Mouse (Mus musculus): ENCODE data around the gene Slc31a2. TPM values are rescaled to one million over a fixed set of nuclear protein-coding genes. Genes with fewer than 3 reads are reported as not detected.

Slc31a2 gene
- polyA plus RNA-seq, 1 experiment from 2014 or later, result 19.5 TPM

DNA sequence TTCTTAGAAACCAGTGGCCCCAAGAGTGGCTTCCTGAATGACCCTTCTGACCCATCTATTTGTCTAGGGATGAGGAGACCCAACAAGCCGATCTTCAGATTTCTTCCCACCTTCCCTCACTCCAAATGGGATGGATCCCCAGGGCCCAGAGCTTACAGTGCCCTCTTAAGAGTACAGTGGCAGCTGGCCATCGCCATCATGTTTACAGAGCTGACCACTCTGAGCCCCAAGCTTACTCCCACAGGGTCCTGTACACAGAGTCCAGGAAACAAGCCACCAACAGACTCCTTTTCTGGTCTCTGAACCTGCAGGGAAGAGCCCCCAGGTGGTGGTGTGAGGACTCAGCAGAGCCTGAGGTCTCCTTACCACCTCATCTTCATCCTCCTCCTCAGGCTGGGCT lies 40.4 kb downstream of the Slc31a2 start:
- Histone ChIP-seq H3K4me2 (no peak overlapping the region), H3K9ac (no peak overlapping the region), H3K36me3 (peaks cover 72% of the 10 kb centered on the region), H3K9me3 (no peaks in the 10 kb centered on the region), H3K27ac (replicated peaks) (no peak overlapping the region), H3K27me3 (no peaks in the 10 kb centered on the region), H3K4me3 (no peak overlapping the region), H3K4me1 (replicated peaks) (no peaks in the 10 kb centered on the region)
- 79% methylated on average over 2 of the region's 2 CpGs for WGBS
- peak; percentile 21; the same call in 1 of the 2 replicates for ATAC-seq (ENCODE audit: low FRiP score, low read depth)

DNA sequence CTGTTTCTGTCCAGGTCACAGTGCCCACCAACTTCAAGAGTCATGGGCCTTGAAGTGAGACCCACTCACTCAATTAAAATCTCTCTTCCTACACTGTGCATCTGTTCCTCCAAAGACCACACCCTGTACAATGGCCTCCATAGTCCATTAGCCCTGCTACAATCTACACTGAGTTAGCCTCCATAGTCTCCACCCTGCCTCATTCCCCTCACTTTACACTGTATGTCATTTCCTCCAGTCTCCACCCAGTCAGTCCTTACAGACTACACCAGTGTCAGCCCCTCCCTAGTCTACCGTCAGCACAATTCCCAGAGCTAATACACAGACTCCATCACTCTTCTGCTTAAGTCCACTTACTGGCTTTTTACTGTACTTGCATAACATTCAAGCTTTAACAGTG lies 40.9 kb downstream of the Slc31a2 start:
- Histone ChIP-seq H3K36me3 (peaks cover 70% of the 10 kb centered on the region), H3K27ac (replicated peaks) (no peak overlapping the region), H3K9me3 (no peaks in the 10 kb centered on the region), H3K4me2 (no peak overlapping the region), H3K4me3 (no peak overlapping the region), H3K27me3 (no peaks in the 10 kb centered on the region), H3K9ac (no peak overlapping the region), H3K4me1 (replicated peaks) (no peaks in the 10 kb centered on the region)
- 92% methylated on average over 1 of the region's 1 CpGs for WGBS
- no peak for ATAC-seq (ENCODE audit: low FRiP score, low read depth)

DNA sequence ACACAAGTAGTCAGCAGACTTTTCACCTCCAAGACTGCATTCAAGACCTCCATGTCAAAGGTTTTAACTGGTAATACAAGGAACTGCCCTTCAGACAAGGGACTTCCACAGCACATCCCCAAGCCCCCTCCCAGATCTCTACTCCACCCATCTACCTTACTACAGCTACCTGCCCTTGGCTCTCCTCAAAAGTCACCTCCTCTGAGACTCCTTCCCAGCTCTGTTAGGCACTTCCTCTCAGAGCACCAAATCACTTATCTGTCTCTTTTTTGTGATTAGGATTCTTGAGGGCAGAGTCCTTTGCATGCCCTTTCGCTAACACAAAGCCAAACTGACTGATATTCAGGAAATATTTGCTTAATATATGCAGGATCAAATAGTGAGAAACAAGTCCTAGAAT lies 43.9 kb downstream of the Slc31a2 start:
- Histone ChIP-seq H3K4me2 (no peak overlapping the region), H3K36me3 (peaks cover 47% of the 10 kb centered on the region), H3K27me3 (no peaks in the 10 kb centered on the region), H3K9me3 (peaks cover 2% of the 10 kb centered on the region; the same call in 1 of the 2 replicates), H3K4me1 (replicated peaks) (no peaks in the 10 kb centered on the region), H3K4me3 (no peak overlapping the region), H3K27ac (replicated peaks) (no peak overlapping the region), H3K9ac (no peak overlapping the region)
- WGBS, result 91% methylated on average over 1 of the region's 1 CpGs
- ATAC-seq (ENCODE audit: low FRiP score, low read depth), result no peak

DNA sequence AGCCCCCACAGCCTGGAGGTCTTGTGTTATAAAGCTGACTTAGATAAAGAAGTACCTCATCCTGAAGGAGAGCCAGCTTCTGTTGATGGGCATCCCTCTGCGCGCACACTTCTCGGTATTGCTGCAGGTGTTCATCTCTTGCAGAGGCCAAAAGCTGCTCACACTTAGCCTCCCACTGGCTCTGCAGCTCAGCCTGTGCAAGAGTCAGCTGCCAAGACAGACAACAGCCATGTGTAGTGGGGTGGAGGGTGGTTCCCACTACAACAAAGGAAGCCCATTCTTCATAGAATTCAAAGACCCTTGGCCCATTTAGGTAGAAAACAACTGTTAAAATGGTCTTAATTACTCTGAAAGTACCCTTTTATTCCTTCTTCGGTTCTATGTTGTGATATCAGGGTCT lies 44.5 kb downstream of the Slc31a2 start:
- no peaks in the 10 kb centered on the region for H3K4me1 ChIP-seq (replicated peaks)
- 0 out of 2 replicates have a peak, but pooled peaks have one; percentile 30 for ATAC-seq (ENCODE audit: low FRiP score, low read depth)
- 68% methylated on average over 4 of the region's 4 CpGs for WGBS
- H3K4me2 ChIP-seq, result no peak overlapping the region
- H3K4me3 ChIP-seq, result no peak overlapping the region
- peaks cover 46% of the 10 kb centered on the region for H3K36me3 ChIP-seq
- peaks cover 2% of the 10 kb centered on the region; the same call in 1 of the 2 replicates for H3K9me3 ChIP-seq
- H3K27me3 ChIP-seq, result no peaks in the 10 kb centered on the region
- H3K9ac ChIP-seq, result no peak overlapping the region
- H3K27ac ChIP-seq (replicated peaks), result no peak overlapping the region

DNA sequence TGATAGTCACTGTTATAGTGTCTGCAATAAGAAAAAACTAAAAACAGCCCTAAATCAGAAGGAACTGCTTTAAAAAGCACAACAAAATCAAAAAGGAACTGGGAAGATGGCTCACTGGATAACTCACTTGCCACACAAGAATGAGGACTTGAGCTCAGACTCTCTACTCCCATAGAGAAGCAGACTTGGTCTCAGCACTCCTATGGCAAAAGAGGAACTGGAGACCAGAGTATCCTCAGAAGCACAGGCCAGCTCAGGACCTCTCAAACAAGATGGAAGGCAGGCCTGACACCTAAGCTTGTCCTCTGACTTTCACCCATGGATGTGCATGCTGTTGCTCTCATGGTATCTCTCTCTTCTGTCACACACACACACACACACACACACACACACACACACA lies 46.0 kb downstream of the Slc31a2 start:
- Histone ChIP-seq H3K36me3 (peaks cover 39% of the 10 kb centered on the region), H3K27ac (replicated peaks) (no peak overlapping the region), H3K27me3 (no peaks in the 10 kb centered on the region), H3K9ac (no peak overlapping the region), H3K4me3 (no peak overlapping the region), H3K4me2 (no peak overlapping the region), H3K4me1 (replicated peaks) (no peaks in the 10 kb centered on the region), H3K9me3 (peaks cover 2% of the 10 kb centered on the region; the same call in 1 of the 2 replicates)
- no peak for ATAC-seq (ENCODE audit: low FRiP score, low read depth)

DNA sequence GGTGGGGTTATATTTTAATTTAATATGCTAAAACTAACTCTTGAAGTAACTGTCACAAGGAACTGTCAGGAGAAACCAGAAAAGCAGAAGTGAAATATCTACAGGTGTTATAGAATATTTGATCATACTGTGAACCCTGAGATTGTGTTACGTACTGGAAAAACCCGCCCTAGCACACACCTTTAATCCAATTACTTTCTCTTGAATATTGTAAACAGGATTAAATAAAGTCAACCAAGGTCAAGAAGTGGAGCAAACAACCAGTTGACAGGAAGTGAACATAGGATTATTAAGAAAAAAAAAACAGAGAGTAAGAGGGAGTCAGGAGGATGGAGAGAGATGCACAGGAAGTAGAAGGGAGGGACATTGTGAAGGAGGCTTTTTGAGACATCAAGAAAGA lies 50.5 kb downstream of the Slc31a2 start:
- 96% methylated on average over 2 of the region's 2 CpGs for WGBS

DNA sequence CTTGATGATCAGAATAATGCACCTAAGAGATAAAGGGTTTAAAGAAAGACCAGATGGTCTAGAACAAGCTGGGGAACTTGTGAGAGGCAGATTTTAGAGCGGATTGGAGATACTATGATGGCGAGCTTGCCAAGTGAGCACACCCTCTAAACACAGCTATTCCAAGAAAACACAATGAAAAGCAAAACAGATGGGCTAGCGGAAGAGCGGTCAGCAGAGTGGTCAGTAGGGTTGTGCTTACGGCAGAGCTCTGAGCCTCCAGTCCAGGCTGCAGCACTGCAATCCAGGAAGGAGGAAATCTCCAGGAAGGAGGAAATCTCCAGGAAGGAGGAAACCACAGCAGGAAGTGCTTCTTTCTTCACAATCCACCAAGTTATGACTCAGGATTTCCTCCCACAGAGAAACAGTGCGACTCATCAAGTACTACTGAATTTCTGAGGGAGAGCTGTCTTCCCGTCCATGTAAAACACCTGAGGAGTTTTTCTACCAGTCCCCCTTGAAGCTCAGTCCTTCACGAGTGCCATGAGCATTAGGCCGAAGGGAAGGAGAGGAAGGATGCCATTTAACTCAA lies 51.4 kb downstream of the Slc31a2 start:
- Histone ChIP-seq H3K36me3 (peaks cover 23% of the 10 kb centered on the region), H3K4me2 (no peak overlapping the region), H3K4me3 (no peak overlapping the region), H3K9me3 (peaks cover 2% of the 10 kb centered on the region; the same call in 1 of the 2 replicates), H3K27me3 (no peaks in the 10 kb centered on the region), H3K4me1 (replicated peaks) (no peaks in the 10 kb centered on the region), H3K9ac (no peak overlapping the region), H3K27ac (replicated peaks) (no peak overlapping the region)
- 94% methylated on average over 9 of the region's 9 CpGs for WGBS
- ATAC-seq (ENCODE audit: low FRiP score, low read depth), result no peak

More for the DNA sequence above, 50.5 kb downstream of the Slc31a2 start:
- H3K27me3 ChIP-seq, result no peaks in the 10 kb centered on the region
- no peaks in the 10 kb centered on the region for H3K4me1 ChIP-seq (replicated peaks)
- no peak overlapping the region for H3K9ac ChIP-seq
- no peak for ATAC-seq (ENCODE audit: low FRiP score, low read depth)
- no peak overlapping the region for H3K4me3 ChIP-seq
- peaks cover 24% of the 10 kb centered on the region for H3K36me3 ChIP-seq
- no peak overlapping the region for H3K4me2 ChIP-seq
- H3K27ac ChIP-seq (replicated peaks), result no peak overlapping the region
- H3K9me3 ChIP-seq, result peaks cover 2% of the 10 kb centered on the region; the same call in 1 of the 2 replicates

DNA sequence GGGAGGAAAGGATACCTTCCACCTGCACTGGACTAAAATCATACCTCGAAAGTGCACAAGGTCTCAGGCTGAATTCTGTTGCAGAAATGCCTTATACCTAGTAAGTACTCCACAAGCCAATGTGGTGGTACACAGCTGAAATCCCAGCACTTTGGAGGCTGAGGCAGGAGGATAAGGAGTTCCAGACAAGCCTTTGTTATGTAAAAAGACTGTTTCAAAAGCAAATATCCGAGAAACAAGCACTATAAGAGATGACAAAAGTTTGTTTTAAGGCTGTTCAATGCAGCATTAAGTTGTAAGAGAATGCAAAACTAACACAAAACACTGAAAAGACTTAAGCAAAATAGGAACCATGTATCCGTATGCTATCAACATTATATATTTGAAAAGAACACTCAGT lies 52.2 kb downstream of the Slc31a2 start:
- Histone ChIP-seq H3K4me1 (replicated peaks) (no peaks in the 10 kb centered on the region), H3K4me2 (no peak overlapping the region), H3K9me3 (peaks cover 2% of the 10 kb centered on the region; the same call in 1 of the 2 replicates), H3K36me3 (peaks cover 30% of the 10 kb centered on the region), H3K27me3 (no peaks in the 10 kb centered on the region), H3K4me3 (no peak overlapping the region), H3K27ac (replicated peaks) (no peak overlapping the region), H3K9ac (no peak overlapping the region)
- no peak for ATAC-seq (ENCODE audit: low FRiP score, low read depth)
- WGBS, result 79% methylated on average over 3 of the region's 3 CpGs

DNA sequence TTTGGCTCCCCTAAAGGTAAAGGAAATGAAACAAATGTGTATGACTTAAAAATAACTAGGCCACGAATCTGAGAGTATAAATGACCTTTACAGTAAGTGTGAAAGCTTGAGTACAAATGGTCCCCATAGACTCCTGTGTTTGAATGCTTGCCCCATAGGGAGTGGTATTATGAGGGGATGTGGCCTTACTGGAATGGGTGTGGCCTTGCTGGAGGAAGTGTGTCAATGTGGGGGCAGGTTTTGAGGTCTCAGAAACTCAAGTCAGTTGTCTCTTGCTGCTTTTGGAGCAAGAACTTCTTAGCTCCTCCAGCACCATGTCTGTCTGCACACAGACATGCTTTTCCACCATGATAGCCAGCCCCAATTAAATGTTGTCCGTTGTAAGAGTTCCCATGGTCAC lies 54.1 kb downstream of the Slc31a2 start:
- no peaks in the 10 kb centered on the region for H3K4me1 ChIP-seq (replicated peaks)
- no peak overlapping the region for H3K9ac ChIP-seq
- H3K4me3 ChIP-seq, result no peak overlapping the region
- peaks cover 41% of the 10 kb centered on the region for H3K36me3 ChIP-seq
- ATAC-seq (ENCODE audit: low FRiP score, low read depth), result no peak
- no peaks in the 10 kb centered on the region for H3K27me3 ChIP-seq
- WGBS, result 92% methylated on average over 2 of the region's 2 CpGs
- H3K4me2 ChIP-seq, result no peak overlapping the region
- no peak overlapping the region for H3K27ac ChIP-seq (replicated peaks)
- H3K9me3 ChIP-seq, result no peaks in the 10 kb centered on the region

DNA sequence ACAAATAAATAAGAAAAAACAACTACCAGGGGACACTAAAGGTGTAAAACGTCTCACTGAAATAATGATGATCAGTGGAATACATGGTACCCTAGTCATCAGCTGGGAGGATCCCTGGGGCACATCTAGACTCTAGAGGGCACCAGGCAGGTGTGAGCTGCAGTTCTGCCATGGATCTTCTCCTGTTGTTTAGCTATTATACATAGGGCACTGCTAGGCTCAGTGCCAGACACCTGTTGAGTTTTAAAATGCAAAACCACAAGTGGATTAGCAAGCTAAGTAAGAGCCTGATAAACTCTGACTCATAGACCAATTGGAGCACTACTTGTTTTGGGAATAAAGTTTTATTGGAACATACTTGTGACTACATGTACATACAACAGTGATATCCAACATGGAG lies 55.9 kb downstream of the Slc31a2 start:
- Histone ChIP-seq H3K4me3 (no peak overlapping the region), H3K27me3 (no peaks in the 10 kb centered on the region), H3K36me3 (peaks cover 38% of the 10 kb centered on the region), H3K27ac (replicated peaks) (no peak overlapping the region), H3K9ac (no peak overlapping the region), H3K4me2 (no peak overlapping the region), H3K9me3 (no peaks in the 10 kb centered on the region), H3K4me1 (replicated peaks) (no peaks in the 10 kb centered on the region)
- WGBS, result 84% methylated on average over 1 of the region's 1 CpGs
- no peak for ATAC-seq (ENCODE audit: low FRiP score, low read depth)

DNA sequence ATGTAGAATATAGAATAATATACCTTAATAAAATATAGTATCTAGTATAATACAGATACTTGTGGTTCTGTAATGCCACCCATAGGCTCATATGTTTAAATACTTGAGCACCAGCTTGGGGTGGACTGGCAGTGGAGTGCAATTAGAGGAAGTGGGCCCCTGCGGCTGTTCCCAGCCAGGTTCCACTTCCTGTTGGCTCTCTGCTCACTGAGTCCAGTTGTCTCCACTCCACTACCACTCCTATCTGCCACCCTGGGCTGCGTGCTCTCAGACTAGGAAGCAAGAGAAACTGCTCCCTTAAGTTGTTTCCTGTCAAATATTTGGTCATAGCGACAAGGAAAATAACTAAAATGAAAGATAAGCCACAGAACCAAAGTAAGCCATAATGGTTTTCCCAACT lies 60.3 kb downstream of the Slc31a2 start:
- Histone ChIP-seq H3K9ac (no peak overlapping the region), H3K27me3 (no peaks in the 10 kb centered on the region), H3K27ac (replicated peaks) (no peak overlapping the region), H3K9me3 (no peaks in the 10 kb centered on the region), H3K36me3 (peaks cover 52% of the 10 kb centered on the region), H3K4me2 (no peak overlapping the region), H3K4me3 (no peak overlapping the region), H3K4me1 (replicated peaks) (no peaks in the 10 kb centered on the region)
- no peak for ATAC-seq (ENCODE audit: low FRiP score, low read depth)
- WGBS, result 95% methylated on average over 3 of the region's 3 CpGs

DNA sequence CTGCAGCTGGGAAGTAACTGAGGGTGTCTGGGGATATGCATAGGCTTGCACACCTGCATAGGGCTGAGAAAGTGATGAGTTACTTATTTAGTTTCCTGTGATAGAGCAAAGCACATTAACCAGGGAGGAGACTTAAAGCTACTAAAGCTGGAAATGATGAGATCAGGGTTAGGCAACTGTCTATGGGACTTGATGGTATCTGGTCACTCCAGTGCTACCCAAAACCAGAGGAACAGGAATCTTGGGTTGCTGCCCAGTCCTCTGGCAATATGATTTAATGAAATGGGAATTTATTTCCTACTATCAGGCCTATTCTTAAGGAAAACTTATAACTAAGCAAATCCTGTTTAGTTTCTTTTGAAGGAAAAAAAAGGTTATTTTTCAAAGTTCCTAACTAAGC lies 63.7 kb downstream of the Slc31a2 start:
- no peaks in the 10 kb centered on the region for H3K9me3 ChIP-seq
- H3K27ac ChIP-seq (replicated peaks), result no peak overlapping the region
- peaks cover 45% of the 10 kb centered on the region for H3K36me3 ChIP-seq
- ATAC-seq (ENCODE audit: low FRiP score, low read depth), result no peak
- no peaks in the 10 kb centered on the region for H3K27me3 ChIP-seq
- no peak overlapping the region for H3K4me3 ChIP-seq
- H3K4me2 ChIP-seq, result no peak overlapping the region
- H3K4me1 ChIP-seq (replicated peaks), result no peaks in the 10 kb centered on the region
- H3K9ac ChIP-seq, result no peak overlapping the region
